18 mouse cellular contexts compared by ENCODE assay signal in genomic region chr4:102821786-102822185, GRCm38 (mm10).
DNase-seq lines count a peak whose midpoint lies in the region; ATAC-seq lines count a peak whose summit lies in the region.
"Had no signal": no experiment of that assay in that cellular context is flagged by ENCODE, and none has a peak within 500 bp of the region (broad histone marks: within the 10 kb centered on the region; RNA-seq: fewer than 3 reads in every experiment).

No protein-coding gene starts in this region.

- peaks cover 8% of the 10 kb centered on the region; the same call in 1 of the 2 replicates for H3K4me1 ChIP-seq in lung, embryonic 16.5 days (replicated peaks; ENCODE audit: control insufficient read depth, insufficient read depth, low read length)
- H3K4me1 ChIP-seq: embryonic facial prominence, embryonic 12.5 days; forebrain, embryonic 15.5 days; heart, embryonic 12.5 days; hindbrain, embryonic 15.5 days had no signal

- intact Hi-C loops in heart, postnatal 10 days (cut with DNase I): no loop called here

- no peak overlapping the region for H3K4me3 ChIP-seq in lung, embryonic 16.5 days (ENCODE audit: low read length)
- H3K4me3 ChIP-seq: embryonic facial prominence, embryonic 12.5 days; forebrain, embryonic 15.5 days; heart, embryonic 12.5 days; hindbrain, embryonic 15.5 days had no signal

- WGBS in lung, embryonic 16.5 days: 26% methylated on average over 4 of the region's 4 CpGs

- no peaks in the 10 kb centered on the region for H3K36me3 ChIP-seq in lung, embryonic 16.5 days (ENCODE audit: control insufficient read depth, insufficient read depth, low read length)
- H3K36me3 ChIP-seq: embryonic facial prominence, embryonic 12.5 days; forebrain, embryonic 15.5 days; heart, embryonic 12.5 days; hindbrain, embryonic 15.5 days had no signal

- H3K4me2 ChIP-seq in lung, embryonic 16.5 days (ENCODE audit: low read depth, low read length): no peak overlapping the region
- H3K4me2 ChIP-seq: embryonic facial prominence, embryonic 12.5 days; forebrain, embryonic 15.5 days; heart, embryonic 12.5 days; hindbrain, embryonic 15.5 days had no signal

- H3K27ac ChIP-seq in lung, embryonic 16.5 days (ENCODE audit: low read length): peak overlapping the region; percentile 57
- H3K27ac ChIP-seq: embryonic facial prominence, embryonic 12.5 days; forebrain, embryonic 15.5 days; hindbrain, embryonic 15.5 days had no signal

- DNase-seq in heart, adult 11 months: peak; percentile 74
- DNase-seq in heart, postnatal 10 days: no peak
- peak; percentile 66 for DNase-seq in lung, postnatal 25 days (ENCODE audit: low spot score)
- DNase-seq in layer of hippocampus, adult 9-10 months (ENCODE audit: low spot score): no peak
- no peak for DNase-seq in layer of hippocampus, postnatal 10 days (ENCODE audit: low spot score in 2 of 2)
- DNase-seq in urinary bladder, postnatal 4 days (ENCODE audit: low spot score in 2 of 2): no peak
- DNase-seq: cerebellum, adult 11 months; cerebellum, adult 8-10 months; cerebellum, postnatal 14 days; gastrocnemius, postnatal 14 days; heart, postnatal 36 days had no signal

- ATAC-seq in lung, embryonic 16.5 days (ENCODE audit: low read depth): peak; percentile 88
- ATAC-seq: activated CD4-positive, CD25-positive, alpha-beta regulatory T cell, adult 4 months; forebrain, embryonic 15.5 days; Patski had no signal

- H3K9me3 ChIP-seq in lung, embryonic 16.5 days (ENCODE audit: control insufficient read depth, low read length): no peaks in the 10 kb centered on the region
- H3K9me3 ChIP-seq: embryonic facial prominence, embryonic 12.5 days; forebrain, embryonic 15.5 days; heart, embryonic 12.5 days; hindbrain, embryonic 15.5 days had no signal

- no peak overlapping the region for H3K9ac ChIP-seq in lung, embryonic 16.5 days (ENCODE audit: low read length)
- H3K9ac ChIP-seq: embryonic facial prominence, embryonic 12.5 days; forebrain, embryonic 15.5 days; heart, embryonic 12.5 days; hindbrain, embryonic 15.5 days had no signal

- H3K27me3 ChIP-seq in lung, embryonic 16.5 days (ENCODE audit: control insufficient read depth, insufficient read depth, low read depth, low read length): no peaks in the 10 kb centered on the region
- H3K27me3 ChIP-seq: embryonic facial prominence, embryonic 12.5 days; forebrain, embryonic 15.5 days; heart, embryonic 12.5 days; hindbrain, embryonic 15.5 days; Patski had no signal

Comparison
In these comparisons a context has a peak if more than half of its experiments do, and no peak if none do; other contexts are left out.
1. DNase-seq: peak in heart, adult 11 months (single experiment) and lung, postnatal 25 days (single experiment); none in heart, postnatal 10 days (0 of 2), layer of hippocampus, adult 9-10 months (single experiment), layer of hippocampus, postnatal 10 days (0 of 2) and urinary bladder, postnatal 4 days (0 of 2).